Mouse (Mus musculus): ENCODE measurements around the gene Asgr2.
"Not testable (repeated sequence)": the region's sequence is repeated elsewhere in the genome, so short reads cannot be mapped to it uniquely, and the experiment has no call there.

Asgr2 gene

DNA sequence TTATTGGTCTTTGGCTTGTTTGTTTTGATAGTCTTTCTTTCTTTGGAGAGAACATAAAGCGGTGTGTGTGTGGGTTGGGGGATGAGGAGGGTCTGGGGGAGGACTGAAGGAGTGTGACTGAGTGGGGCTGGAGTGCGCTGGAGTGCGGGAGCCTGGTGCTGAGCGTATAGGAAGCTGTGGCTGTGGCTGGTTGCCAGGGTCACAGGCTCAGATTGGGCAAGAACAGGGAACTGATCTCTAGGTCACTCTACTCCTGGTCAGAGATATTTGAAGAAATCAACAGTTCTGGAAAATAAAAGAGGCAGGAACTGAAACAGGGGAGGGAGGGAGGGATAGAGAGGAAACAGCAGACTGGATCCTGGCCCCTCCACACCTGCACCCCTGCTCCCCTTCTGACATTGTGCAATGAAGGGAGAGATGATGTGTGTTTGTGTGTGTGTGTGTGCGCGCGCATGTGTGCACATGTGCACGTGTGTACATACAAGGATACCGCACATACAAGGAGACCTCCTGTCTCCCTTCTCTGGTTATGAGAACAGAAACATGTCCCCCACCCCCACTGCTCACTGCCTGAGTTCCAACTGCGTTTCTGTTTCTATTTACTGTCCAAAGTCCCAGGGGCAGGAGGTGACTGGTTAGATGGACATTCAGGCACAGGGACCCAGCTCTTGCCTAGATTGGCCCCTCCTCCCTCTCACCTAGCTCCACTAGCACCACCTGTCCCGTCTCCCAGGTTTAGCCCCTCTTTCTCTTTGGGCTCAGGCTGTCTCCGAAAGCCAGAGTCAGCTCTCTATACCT is at the start of gene Asgr2:
Gene Asgr2, plus strand, starts transcription at position 659 of the 798 bp plus-strand sequence.
- DNase-seq (ENCODE audit: low spot score): no peak

DNA sequence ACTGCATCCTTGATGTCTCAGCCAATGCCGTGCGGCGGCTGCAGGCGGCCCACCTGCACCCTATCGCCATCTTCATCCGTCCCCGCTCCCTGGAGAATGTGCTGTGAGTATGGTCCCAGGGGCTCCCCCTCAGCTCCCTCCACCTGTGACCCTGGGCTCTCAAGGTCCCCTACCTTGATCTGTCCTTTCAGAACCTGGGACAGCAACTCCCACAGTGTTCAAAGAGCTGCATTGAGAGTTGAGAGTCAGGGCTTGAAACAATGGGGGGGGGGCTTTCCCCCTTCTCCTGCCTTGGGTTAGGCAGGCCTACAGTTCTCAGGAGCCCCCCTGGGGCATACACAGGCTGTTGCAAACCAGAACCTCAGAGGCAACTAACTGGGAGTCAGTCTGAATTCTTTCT is 48.8 kb upstream of the Asgr2 start:
- DNase-seq (ENCODE audit: low spot score): no peak

DNA sequence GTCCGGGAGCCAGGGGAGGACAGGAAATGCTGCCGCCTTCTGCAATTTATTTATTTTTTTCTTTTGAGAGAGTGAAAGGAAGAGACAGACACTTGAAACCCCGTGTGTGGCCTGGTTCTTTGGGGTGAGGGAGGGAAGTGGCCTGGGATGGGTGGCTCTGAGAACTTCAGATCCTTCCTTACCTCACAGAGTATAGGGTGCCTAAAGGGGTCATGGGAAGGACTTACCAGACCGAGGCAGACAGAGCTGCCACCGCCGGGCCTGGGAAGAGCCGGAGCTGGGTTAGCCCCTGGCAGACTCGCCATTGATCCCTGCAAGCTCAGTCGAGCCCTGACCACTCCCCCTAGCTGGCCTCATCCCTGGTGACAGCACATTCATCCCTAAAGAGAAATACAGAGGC is 47.0 kb upstream of the Asgr2 start:
- no peak for DNase-seq (ENCODE audit: low spot score)

DNA sequence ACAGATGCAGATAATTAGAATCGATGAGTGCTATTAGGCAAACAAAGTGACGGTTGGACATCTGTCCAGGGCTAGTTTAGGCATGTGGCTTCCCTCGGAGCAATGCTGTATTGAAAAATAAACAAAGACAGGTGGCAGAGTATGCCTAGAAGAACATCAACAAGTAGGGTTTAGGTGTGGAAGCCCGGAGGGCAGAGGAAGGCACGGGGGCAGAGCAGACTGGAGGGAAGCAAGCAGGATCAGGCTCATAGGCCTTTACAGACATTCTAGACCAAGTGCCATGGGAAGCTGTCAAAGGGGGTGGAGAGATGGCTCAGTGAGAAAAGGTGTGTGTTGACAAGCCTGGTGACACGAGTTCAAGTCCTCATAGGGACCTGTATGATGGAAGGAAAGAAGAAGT is 43.1 kb upstream of the Asgr2 start:
- no peak for DNase-seq (ENCODE audit: low spot score)

DNA sequence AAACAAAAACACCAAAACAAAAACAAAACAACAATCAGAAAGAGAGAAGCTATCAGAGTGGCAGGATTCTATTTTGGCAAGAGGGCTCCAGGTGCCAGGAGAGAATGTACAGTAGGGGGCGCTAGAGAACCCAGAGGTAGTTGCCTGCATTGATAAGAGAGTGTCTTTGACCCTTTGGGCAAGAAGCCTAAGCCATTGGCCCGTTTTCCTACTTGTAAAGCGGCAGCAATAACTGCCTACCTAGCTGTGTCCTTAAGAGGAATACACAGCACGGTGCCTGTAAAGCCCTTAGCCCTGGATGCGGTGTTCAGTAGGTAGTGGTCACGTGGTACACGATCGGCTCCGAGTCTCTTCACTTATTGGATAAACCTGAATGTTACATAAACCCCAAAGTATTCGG is 42.6 kb upstream of the Asgr2 start:
- DNase-seq (ENCODE audit: low spot score): no peak

DNA sequence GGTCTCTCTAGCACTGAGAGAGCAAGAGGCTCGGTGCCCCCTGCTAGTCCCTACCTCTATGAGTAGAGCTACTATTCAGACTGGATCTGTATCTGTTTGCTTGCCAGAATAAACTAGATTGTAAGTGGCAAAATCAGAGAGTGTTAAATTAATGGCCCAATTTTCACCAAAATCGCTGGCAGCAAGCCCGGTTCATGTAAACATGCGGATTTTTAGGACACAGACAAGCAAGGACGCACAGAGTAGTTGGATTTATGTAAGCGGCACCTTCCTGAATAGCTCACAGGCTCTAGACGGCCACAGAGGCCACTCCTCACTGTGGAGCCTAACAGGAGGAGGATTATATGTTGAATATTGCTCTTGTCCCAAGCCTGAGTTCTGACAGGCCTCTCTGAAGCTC is 39.3 kb upstream of the Asgr2 start:
- no peak for DNase-seq (ENCODE audit: low spot score)

DNA sequence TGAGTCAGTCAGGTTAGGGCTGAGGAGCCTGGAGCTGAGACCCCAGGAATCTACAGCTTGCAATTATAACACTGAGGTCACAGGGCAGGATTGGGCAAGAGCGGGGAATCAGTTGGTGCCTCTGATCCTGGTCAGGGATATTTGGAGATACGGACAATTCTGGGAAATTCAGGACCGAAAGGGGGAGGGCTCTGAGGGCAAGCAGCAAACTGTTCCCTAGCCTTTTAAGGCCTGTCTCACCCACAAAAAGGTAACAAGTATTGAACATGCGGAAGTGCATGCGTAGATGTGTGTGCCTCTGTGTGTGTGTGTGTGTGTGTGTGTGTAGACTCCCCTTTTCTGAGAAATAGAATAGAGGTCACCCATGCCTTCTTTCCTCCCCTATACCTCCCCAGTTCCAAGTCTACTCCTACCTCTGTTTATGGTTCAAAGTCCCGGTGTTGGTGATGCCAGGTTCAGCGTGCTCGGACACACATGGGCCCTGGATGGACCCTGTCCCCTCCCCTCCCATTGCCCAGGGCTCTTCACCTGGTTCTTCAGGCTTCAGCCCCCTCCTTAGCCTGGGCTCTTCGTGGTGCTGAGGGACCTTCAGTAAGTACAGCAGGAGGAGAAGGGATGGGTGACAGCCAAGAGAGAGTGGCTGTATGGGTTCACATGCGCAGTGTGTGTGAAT is 38.4 kb upstream of the Asgr2 start, which contains the start of gene Asgr1:
Gene Asgr1, plus strand, starts transcription at position 188 of the 673 bp plus-strand sequence.
- no peak for DNase-seq (ENCODE audit: low spot score)

DNA sequence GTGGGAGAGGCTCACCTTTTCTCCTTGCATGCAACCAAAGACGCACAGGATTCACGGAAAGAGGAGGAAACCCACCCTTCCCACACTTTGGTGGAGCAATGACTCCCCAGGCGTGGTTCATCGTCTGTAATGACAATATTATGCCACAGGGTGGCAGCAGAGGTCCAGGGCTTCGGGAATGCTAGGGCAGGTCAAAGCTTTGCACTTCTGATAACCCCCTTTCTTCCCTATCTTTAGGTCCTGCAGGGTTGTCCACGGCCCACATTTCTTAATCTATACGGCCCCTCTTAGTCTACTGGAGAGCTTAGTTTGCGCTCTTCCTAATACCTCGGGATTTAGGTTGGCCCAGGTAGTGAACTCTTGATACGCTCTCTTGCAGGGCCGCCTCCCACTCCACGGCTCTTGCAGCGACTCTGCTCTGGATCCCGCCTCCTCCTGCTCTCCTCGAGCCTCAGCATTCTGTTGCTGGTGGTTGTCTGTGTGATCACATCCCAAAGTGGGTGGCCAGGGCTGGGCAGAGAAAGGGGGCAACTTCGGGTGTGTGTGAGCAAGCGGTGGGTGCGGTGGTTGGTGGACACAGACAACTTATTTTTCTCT is 36.7 kb upstream of the Asgr2 start:
- DNase-seq (ENCODE audit: low spot score): no peak

DNA sequence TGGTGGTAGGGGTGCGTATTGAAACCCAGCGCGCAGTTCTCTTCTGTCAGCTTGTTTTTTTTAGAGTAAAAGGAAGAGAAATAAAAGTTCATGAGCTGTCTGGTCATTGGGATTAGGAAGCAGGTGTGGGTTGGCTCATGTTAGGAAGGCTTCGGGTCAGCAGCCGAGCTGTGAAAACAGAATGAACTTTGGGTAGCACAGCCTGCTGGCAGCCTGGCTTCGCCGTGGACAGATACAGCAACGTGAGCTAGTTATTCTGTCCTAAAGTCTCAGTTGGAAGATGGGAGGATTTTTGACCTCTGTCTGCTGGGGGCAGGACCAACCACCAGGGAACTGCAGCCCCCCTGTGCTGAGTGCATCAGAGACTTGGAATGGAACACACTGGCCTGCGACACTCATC is 34.6 kb upstream of the Asgr2 start:
- no peak for DNase-seq (ENCODE audit: low spot score)

DNA sequence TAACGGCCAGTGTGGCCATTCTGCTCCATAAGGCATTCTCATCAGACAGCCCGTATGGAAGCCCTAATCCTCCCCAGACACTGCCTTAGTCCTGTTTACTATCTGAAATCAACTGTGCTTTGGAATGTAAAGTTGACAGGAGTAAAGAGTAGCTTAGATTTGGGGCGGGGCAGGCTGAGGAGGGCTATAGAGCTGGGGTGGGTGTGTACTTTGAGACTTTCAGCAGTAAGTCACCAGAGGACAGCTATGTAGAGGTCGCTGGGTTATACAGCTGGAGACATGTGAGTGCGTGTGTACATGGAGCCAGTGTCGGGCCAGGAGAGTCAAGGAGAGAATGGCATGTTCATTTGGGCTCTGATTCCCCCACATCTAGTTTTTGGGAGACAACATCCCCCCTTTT is 32.5 kb upstream of the Asgr2 start:
- DNase-seq (ENCODE audit: low spot score): no peak

DNA sequence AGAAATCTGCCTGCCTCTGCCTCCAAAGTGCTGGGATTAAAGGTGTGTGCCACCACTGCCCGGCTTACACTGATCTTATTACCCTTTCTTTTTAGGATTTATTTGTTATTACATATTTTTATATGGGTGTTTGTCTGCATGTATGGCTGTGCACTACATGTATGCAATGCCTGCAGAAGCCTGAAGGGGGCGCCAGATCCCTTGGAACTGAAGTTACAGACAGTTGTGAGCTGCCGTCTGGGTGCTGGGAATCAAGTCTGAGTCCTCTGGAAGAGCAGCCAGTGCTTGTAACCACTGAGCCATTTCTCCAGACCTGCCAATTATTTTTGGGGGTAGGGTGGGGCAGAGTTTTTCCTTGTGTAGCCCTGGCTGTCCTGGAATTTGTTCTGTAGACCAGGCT is 29.4 kb upstream of the Asgr2 start:
- DNase-seq (ENCODE audit: low spot score): no peak

DNA sequence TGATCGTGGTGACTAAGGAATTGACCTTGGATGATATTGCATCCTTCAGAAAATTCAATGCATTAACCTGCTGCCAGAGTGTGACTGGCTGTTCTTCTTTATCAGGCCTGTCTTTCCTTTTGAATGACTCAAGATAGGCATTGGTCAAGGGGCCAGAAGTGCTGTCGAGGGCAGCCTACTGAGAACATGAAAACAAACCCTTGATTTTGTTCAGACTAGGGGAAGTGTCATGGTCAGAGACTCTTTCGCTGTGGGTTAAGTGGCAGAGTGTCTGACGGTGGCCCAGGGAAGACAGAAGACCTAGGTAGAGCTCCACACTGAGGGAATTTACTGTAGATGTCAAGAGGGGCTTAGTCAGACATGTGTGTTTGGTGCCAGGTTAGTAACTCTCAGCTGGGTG is 25.7 kb upstream of the Asgr2 start:
- no peak for DNase-seq (ENCODE audit: low spot score)

DNA sequence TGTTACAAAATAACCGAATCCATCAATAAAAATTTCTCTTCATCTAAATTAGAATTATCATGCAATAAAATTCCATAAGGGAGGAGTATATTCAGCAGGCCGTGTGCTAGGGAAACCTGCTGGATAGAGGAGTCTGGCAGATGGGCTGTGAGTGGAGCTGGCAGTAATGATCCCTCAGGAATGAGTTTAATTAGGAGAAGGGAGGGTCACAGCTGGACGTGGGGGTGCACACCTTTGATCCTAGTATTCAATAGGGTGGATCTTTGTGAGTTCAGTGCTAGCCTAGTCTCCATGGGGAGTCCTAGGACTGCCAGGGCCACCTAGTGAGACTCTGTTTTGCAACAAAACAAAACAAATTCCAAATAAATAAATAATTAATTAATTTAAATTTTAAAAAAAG is 24.2 kb upstream of the Asgr2 start:
- no peak for DNase-seq (ENCODE audit: low spot score)

DNA sequence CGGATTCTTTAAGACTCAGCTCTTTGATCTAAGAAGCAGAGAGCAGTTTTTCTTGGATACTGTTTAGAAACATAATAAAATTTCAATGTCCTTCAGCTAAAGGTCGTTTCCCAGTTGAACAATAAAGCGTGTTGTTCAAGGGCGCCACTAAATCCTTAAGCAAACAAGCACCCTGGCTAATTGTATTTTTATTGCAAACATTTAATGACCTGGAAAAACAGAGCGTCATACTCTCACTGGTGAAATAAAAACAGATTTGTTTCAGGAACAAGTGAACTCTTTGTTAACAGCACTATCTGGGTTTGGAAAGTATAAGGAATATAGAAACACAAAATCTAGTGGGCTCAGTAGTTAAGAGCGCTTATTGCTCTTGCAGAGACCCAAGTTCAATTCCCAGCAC is 22.4 kb upstream of the Asgr2 start:
- DNase-seq (ENCODE audit: low spot score): no peak

DNA sequence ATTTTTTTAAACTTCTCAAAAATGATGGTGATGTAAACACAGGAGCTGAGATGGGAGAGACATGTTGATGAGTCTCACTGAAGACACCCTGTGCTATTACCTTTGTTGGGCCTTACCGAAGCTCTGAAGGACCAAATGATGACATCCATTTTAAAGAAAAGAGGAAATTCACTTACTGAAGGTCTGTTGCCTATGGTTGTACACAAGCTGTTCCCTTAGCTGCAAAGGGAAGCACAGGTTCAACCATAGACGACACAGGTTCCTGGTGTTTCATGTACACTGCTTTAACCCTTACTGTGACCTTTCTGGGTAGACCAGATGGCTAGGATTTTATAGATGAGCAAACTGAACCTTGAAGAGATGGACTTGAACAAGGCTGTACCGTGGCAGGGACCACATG is 21.8 kb upstream of the Asgr2 start:
- not testable (repeated sequence) for DNase-seq (ENCODE audit: low spot score)

DNA sequence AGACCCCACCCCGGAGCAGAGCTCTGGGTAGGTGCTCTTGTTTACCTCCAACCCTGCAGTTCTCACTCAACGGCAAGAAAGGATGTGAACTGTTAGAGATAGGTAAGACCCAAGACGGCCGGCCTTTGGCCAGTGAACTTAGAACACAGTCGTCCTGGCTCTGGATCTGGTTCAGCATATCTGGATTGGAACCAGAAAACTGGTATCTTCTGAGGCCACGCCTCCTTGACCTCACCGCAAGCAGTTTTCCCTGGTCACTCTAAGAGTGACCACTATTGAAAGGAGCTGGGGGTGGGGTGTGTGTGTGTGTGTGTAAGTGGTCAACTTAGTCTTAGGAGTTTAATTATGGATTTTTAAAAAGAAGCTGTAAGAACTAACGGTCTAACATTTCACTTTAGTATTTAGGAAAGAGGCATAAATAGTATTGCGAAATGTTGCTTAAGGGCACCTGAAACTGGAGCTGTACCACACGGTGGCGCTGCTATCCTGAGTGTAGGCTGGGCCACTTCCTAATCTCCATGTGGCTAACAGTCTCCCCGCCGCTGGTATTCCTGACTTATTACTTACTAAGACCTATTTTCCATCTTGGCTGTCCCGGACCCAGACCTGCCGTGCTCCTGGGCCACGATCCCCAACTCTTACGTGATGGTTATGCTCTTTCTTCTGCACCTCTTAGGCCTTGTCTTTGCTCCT is 17.9 kb upstream of the Asgr2 start:
- peak; percentile 45 for DNase-seq (ENCODE audit: low spot score)

DNA sequence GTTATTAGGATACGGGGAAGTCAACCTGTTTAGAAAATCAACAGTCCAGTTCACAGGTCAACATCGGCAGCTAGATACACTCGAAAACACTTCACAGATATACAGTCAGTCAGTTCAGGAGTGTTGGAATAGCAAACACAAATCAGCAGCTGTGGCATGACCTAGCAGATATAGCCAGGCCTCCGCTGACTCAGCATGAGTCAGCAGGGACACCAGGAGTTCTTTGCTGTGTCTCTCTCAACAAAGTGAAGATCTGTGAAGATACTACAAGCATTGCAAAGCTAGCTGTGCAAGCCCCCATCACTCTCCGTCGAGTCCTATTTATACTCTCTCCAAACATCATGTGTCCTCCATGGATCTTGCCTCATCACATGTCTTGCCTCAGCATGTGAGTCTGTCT is 16.9 kb upstream of the Asgr2 start:
- no peak for DNase-seq (ENCODE audit: low spot score)

DNA sequence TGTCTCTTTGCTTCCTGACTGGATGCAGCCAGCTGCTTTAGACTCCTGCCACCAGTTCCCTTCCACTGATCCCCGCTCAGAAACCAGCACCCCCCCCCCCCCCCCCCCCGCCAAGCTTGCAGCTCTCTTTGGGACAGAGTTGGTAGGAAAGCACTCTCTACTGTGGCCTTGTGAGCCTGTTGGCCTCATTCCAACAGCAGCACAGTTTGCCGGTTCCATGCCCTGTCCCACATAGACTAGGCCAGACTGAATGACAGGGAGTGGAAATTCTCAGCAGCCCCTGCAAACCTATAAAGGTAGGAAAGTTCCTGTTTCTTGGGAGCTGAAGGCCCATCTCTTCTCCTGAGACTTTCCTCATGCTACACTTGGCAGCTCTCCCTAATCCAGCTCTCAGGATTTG is 15.0 kb upstream of the Asgr2 start:
- no peak for DNase-seq (ENCODE audit: low spot score)

DNA sequence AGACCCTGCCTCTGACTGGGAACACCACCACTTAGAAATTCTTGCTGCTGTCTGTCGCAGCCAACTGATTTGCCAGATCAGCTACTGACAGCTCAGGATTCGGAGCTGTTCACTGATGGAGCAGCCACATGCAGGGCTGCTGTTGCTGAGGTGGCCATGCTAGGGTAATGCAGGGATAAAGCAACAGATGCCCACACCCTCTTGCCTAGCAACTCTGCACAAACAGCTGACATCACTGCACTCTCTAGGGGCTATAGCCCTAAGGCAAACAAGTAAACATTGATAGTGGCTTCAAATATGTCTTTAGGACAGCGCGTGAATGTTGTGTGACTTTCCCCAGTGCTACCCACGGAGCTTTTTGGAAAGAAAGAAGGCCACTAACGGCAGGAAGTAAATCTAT is 13.3 kb upstream of the Asgr2 start:
- no peak for DNase-seq (ENCODE audit: low spot score)

DNA sequence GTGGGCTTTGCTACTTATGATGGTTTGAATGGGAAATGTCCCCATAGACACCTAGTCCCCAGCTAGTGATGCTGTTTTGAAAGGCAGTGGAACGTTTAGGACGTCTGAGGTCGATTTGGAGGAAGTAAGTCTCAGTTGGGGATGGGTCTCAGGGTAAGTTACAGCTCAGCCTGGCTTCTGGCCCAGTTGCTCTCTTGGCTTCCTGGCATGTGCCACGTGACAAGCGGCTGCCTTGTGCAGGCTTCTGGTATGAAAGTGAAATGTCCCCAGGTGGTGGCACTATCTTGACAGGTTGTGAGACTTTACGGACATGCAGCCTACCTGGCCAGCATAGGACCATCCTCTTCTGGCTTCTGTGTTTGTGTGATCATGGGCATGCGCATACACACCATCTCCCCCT is 12.5 kb upstream of the Asgr2 start:
- no peak for DNase-seq (ENCODE audit: low spot score)

DNA sequence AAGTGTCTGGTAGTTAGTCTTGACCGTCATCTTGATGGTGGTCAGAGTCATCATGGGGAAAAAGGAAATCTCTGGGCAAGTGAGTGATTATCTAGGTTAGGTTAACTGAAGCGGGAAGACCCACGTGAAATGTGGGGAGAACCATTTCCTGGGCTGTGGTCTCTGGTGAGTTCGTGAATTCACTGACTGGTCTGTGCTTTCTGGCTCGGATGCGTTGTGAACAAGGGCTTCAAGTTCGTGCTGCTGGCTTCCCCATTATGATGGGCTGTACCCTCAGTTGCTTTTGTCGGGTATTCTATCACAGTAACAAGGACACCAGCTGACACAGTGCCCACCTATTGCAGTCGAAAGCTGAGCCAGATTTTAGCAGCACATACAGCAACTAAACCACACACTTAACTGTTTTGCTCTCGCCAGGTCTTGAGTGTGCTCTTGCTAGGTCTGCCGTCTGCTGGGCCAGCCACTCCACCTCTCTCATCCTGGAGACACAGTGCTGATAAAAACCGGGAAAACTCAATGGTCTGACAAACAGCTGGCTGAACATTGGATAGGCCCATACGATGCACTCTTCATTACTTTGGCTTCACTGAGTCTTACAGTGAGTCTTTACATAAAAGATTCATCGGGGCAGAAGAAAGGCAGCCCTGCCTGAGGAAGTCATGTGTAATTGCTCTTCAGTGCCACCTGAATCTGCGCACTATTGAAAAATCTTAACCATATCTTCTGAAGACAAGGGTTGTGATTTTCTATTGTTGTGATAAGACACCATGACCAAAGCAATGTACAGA is 11.4 kb upstream of the Asgr2 start:
- no peak for DNase-seq (ENCODE audit: low spot score)

DNA sequence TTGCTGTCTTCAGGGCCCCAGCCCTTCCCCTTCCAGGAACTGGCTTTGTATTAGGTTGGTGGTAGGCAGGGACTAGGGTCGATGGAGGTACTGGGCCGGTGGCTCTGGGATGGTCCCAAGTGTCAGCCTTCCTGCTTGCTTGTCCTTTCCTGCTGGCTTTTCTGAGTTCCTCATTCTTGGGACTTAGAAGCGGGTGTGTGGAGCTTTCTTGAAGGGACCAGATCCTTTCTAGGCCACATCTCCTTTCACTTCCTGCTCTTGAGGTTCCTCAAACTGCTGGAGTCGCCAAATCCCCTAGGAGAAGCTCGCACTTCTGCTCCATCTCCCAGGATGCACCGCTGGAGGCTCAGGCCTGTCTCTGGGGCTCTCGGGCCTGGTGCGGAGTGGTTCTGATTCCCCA is 7.9 kb upstream of the Asgr2 start:
- DNase-seq (ENCODE audit: low spot score): no peak

Measured in urinary bladder, postnatal 10 days (tissue).